Mouse (Mus musculus): ENCODE results near the gene Efcab9. TPM values are rescaled to one million over a fixed set of nuclear protein-coding genes. Genes with fewer than 3 reads are reported as not detected.

Gene Efcab9
- polyA plus RNA-seq, 1 experiment from 2014 or later = not detected

DNA sequence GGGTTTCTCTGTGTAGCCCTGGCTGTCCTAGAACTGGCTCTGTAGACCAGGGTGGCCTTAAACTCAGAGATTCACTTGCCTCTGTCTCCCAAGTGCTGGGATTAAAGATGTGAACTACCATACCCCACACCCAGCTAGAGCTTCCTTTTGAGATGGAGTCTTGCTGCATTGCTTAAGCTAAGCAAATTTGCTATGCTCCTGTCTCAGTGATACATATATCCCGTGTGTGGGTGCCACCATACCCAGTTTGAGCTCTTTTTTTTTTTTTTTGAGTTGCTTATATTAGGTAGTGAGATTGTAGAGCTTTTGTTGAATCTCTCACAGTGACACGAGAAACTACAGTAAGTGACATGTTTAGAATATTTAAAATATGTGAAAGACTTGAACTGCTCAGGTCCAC lies 36.6 kb downstream of the Efcab9 start:
- Histone ChIP-seq H3K27ac (ENCODE audit: low read depth, low read length) (no peak overlapping the region), H3K9me3 (ENCODE audit: control insufficient read depth, low read length) (no peaks in the 10 kb centered on the region), H3K4me2 (ENCODE audit: low read length) (no peak overlapping the region), H3K4me3 (ENCODE audit: low read length) (no peak overlapping the region), H3K9ac (ENCODE audit: low read depth, low read length) (no peak overlapping the region), H3K36me3 (ENCODE audit: control insufficient read depth, insufficient read depth, low read length) (no peaks in the 10 kb centered on the region; the same call in 1 of the 2 replicates), H3K27me3 (replicated peaks; ENCODE audit: control insufficient read depth, insufficient read depth, low read length) (no peaks in the 10 kb centered on the region), H3K4me1 (ENCODE audit: control insufficient read depth, insufficient read depth, low read depth, low read length) (no peaks in the 10 kb centered on the region; the same call in 1 of the 2 replicates)
- WGBS = 82% methylated on average over 2 of the region's 2 CpGs
- ATAC-seq = no peak

DNA sequence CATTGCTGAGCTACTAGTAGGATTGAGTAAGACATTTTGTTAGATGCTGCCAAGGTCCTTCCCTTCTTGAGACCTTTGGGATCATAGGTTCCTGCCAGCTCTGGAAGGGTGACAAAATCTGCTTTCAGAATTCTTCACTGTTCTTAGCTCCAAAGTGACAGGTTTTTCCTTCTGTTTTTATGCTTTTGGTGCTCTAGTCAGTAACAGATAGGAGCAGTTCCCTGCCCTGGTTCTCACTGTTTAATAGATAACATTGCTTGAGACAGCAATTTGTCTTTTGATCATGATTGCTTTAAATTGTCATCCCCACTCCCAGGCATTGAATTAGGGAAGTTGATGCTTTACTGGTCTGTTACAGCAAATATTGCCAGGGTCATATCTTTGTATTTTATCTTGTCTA lies 38.6 kb downstream of the Efcab9 start:
- no peak for ATAC-seq
- H3K27ac ChIP-seq (ENCODE audit: low read depth, low read length) = no peak overlapping the region
- no peak overlapping the region for H3K9ac ChIP-seq (ENCODE audit: low read depth, low read length)
- no peaks in the 10 kb centered on the region for H3K27me3 ChIP-seq (replicated peaks; ENCODE audit: control insufficient read depth, insufficient read depth, low read length)
- H3K4me2 ChIP-seq (ENCODE audit: low read length) = no peak overlapping the region
- H3K4me1 ChIP-seq (ENCODE audit: control insufficient read depth, insufficient read depth, low read depth, low read length) = no peaks in the 10 kb centered on the region
- H3K36me3 ChIP-seq (ENCODE audit: control insufficient read depth, insufficient read depth, low read length) = no peaks in the 10 kb centered on the region
- H3K4me3 ChIP-seq (ENCODE audit: low read length) = no peak overlapping the region
- no peaks in the 10 kb centered on the region for H3K9me3 ChIP-seq (ENCODE audit: control insufficient read depth, low read length)

DNA sequence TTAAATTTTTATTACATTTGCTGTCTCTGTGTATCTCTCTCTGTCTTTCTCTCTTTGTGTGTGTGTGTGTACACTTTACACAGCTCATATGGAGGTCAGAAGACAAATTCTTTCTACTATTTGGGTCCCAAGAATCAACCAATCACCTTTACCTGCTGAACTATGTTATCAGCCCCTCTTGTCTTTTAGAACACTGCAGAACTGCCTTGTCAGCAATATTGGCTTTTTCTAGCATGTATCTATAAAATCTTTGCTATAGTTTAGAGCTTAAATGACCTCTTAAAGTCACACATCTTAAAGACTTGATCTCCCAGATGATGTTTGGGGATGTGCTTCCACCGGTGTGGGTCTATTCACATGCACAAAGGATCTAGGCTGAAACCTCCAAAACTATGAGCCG lies 40.8 kb downstream of the Efcab9 start:
- no peak overlapping the region for H3K9ac ChIP-seq (ENCODE audit: low read depth, low read length)
- H3K9me3 ChIP-seq (ENCODE audit: control insufficient read depth, low read length) = no peaks in the 10 kb centered on the region
- H3K27ac ChIP-seq (ENCODE audit: low read depth, low read length) = no peak overlapping the region
- H3K27me3 ChIP-seq (replicated peaks; ENCODE audit: control insufficient read depth, insufficient read depth, low read length) = no peaks in the 10 kb centered on the region
- WGBS = 96% methylated on average over 2 of the region's 2 CpGs
- no peaks in the 10 kb centered on the region for H3K4me1 ChIP-seq (ENCODE audit: control insufficient read depth, insufficient read depth, low read depth, low read length)
- no peak overlapping the region for H3K4me2 ChIP-seq (ENCODE audit: low read length)
- H3K36me3 ChIP-seq (ENCODE audit: control insufficient read depth, insufficient read depth, low read length) = no peaks in the 10 kb centered on the region
- no peak overlapping the region for H3K4me3 ChIP-seq (ENCODE audit: low read length)
- no peak for ATAC-seq

DNA sequence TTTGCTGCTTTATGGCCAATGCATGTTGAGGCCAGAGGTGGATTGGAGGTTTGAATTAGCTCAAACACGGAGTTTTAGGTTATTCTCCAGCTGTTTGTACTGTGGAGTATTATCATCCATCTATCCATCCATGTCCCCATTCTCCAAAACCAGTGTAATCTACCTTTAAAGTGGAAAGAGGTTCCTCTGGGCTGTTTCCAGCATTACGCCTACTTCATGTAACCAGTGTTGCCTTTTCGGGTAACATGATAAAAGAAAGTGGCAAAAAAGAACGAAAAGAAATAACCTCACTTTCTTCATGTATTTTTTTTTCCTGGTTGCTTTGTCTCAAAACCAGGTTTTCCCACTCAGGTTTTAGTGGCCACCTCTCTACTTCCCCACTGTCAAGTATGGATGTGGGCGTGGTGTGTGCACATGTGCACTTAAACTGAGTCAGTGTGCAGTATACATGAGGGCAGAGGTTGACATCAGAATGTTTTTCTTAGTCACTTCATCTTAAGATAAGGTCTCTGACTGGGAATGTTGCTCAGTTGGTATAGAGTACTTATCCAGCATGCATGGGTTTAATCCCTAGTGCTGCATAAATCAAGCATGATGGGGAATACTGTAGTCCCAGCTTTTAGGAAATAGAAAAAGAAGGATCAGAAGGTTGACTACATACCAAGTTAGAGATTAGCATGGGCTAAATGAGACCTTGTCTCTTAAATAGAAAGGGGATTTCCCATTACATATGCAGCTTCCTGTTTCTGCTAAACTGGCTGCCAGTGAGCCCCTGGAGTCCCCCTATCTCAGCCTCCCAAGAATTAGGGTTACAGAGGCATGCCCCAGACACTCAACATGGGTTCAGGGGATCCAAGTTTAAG lies 42.8 kb downstream of the Efcab9 start:
- Histone ChIP-seq H3K4me3 (ENCODE audit: low read length) (no peak overlapping the region), H3K27ac (ENCODE audit: low read depth, low read length) (no peak overlapping the region), H3K4me2 (ENCODE audit: low read length) (no peak overlapping the region), H3K4me1 (ENCODE audit: control insufficient read depth, insufficient read depth, low read depth, low read length) (no peaks in the 10 kb centered on the region), H3K9ac (ENCODE audit: low read depth, low read length) (no peak overlapping the region), H3K27me3 (replicated peaks; ENCODE audit: control insufficient read depth, insufficient read depth, low read length) (no peaks in the 10 kb centered on the region), H3K36me3 (ENCODE audit: control insufficient read depth, insufficient read depth, low read length) (no peaks in the 10 kb centered on the region), H3K9me3 (ENCODE audit: control insufficient read depth, low read length) (no peaks in the 10 kb centered on the region)
- 93% methylated on average over 5 of the region's 5 CpGs for WGBS
- ATAC-seq = no peak

DNA sequence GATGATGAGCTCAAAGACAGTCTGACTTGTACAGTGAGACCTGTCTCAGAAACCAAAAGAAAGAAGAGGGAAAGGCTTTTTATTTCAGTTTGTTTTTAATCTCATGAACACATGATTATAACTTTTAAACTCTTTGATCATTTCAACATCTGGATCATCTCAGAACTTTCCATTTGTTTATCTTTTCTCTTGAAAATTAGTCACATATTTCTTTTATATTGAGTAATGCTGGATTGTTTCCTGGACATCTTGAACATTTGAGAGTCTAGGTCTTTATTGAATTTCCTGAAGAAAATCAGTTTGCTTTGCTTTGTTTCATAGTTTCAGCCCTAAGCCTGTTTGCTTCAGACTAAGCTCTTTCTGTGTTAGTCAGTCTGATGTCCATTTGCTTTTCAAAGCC lies 43.5 kb downstream of the Efcab9 start:
- H3K27me3 ChIP-seq (replicated peaks; ENCODE audit: control insufficient read depth, insufficient read depth, low read length) = no peaks in the 10 kb centered on the region
- no peak overlapping the region for H3K9ac ChIP-seq (ENCODE audit: low read depth, low read length)
- no peaks in the 10 kb centered on the region for H3K9me3 ChIP-seq (ENCODE audit: control insufficient read depth, low read length)
- no peaks in the 10 kb centered on the region for H3K36me3 ChIP-seq (ENCODE audit: control insufficient read depth, insufficient read depth, low read length)
- no peak overlapping the region for H3K4me3 ChIP-seq (ENCODE audit: low read length)
- H3K4me1 ChIP-seq (ENCODE audit: control insufficient read depth, insufficient read depth, low read depth, low read length) = no peaks in the 10 kb centered on the region
- no peak for ATAC-seq
- no peak overlapping the region for H3K27ac ChIP-seq (ENCODE audit: low read depth, low read length)
- H3K4me2 ChIP-seq (ENCODE audit: low read length) = no peak overlapping the region

DNA sequence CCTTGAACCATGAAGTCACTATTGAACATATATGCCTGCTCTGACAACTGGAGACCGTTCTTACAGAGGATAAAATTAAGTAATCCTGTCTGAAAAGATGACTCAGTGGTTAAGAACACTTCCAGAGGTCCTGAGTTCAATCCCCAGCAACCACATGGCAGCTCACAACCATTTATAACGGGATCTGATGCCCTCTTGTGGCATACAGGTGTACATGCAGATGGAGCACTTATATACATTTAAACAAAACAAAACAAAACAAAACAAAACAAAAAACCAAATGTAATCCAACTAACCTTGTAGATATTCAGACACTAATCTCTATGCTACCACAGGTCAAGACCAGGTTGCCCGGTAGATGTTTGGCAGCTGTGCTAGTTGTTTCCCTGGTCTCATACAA lies 44.4 kb downstream of the Efcab9 start:
- WGBS = 95% methylated on average over 3 of the region's 3 CpGs
- ATAC-seq = no peak
- H3K27ac ChIP-seq (ENCODE audit: low read depth, low read length) = no peak overlapping the region
- H3K4me3 ChIP-seq (ENCODE audit: low read length) = no peak overlapping the region
- no peaks in the 10 kb centered on the region for H3K27me3 ChIP-seq (replicated peaks; ENCODE audit: control insufficient read depth, insufficient read depth, low read length)
- H3K4me1 ChIP-seq (ENCODE audit: control insufficient read depth, insufficient read depth, low read depth, low read length) = no peaks in the 10 kb centered on the region
- no peaks in the 10 kb centered on the region for H3K36me3 ChIP-seq (ENCODE audit: control insufficient read depth, insufficient read depth, low read length)
- no peak overlapping the region for H3K4me2 ChIP-seq (ENCODE audit: low read length)
- no peaks in the 10 kb centered on the region for H3K9me3 ChIP-seq (ENCODE audit: control insufficient read depth, low read length)
- no peak overlapping the region for H3K9ac ChIP-seq (ENCODE audit: low read depth, low read length)

DNA sequence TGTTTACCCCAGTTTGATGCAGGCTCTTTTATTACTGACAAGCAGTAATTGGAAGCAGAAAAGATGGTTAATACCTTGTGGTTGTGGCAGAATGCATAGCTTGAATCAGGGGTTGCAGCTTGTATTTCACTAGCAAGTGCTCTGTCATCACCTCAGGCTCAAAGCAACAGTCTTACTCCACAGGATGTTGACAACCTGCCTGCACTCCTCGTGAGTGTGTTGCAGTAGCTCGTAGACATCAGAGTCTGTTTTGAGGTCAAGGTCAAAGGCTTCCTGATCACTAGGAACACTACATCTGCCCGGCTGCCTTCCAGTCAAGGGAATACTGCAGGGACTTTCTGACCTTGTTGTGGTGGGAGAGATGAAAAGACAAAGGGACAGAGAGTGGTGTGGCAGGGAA lies 45.3 kb downstream of the Efcab9 start:
- Histone ChIP-seq H3K4me2 (ENCODE audit: low read length) (no peak overlapping the region), H3K36me3 (ENCODE audit: control insufficient read depth, insufficient read depth, low read length) (no peaks in the 10 kb centered on the region), H3K4me1 (ENCODE audit: control insufficient read depth, insufficient read depth, low read depth, low read length) (no peaks in the 10 kb centered on the region), H3K4me3 (ENCODE audit: low read length) (no peak overlapping the region), H3K9me3 (ENCODE audit: control insufficient read depth, low read length) (no peaks in the 10 kb centered on the region), H3K27ac (ENCODE audit: low read depth, low read length) (no peak overlapping the region), H3K9ac (ENCODE audit: low read depth, low read length) (no peak overlapping the region), H3K27me3 (replicated peaks; ENCODE audit: control insufficient read depth, insufficient read depth, low read length) (no peaks in the 10 kb centered on the region)
- no peak for ATAC-seq
- WGBS = 65% methylated on average over 3 of the region's 3 CpGs

DNA sequence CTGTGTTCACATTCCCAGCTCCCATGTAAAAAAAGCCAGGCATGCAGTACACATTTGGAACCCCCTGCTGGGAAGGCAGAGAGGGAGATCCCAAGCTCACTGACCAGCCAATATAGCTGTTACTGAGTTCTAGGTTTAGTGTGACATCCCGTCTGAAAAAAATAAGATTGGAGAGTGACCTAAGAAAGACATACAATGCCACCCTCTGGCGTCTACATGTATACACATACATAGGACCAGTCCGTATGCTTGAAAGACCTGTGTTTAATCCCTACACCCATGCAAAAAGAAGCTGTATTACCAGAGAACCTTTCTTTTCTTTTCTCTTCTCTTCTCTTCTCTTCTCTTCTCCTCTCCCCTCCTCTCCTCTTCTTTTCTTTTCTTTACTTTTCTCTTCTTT lies 46.6 kb downstream of the Efcab9 start:
- no peak overlapping the region for H3K4me2 ChIP-seq (ENCODE audit: low read length)
- no peak overlapping the region for H3K27ac ChIP-seq (ENCODE audit: low read depth, low read length)
- no peaks in the 10 kb centered on the region for H3K27me3 ChIP-seq (replicated peaks; ENCODE audit: control insufficient read depth, insufficient read depth, low read length)
- no peaks in the 10 kb centered on the region for H3K9me3 ChIP-seq (ENCODE audit: control insufficient read depth, low read length)
- no peak for ATAC-seq
- H3K36me3 ChIP-seq (ENCODE audit: control insufficient read depth, insufficient read depth, low read length) = no peaks in the 10 kb centered on the region
- H3K9ac ChIP-seq (ENCODE audit: low read depth, low read length) = no peak overlapping the region
- no peak overlapping the region for H3K4me3 ChIP-seq (ENCODE audit: low read length)
- WGBS = 84% methylated on average over 3 of the region's 3 CpGs
- H3K4me1 ChIP-seq (ENCODE audit: control insufficient read depth, insufficient read depth, low read depth, low read length) = no peaks in the 10 kb centered on the region

DNA sequence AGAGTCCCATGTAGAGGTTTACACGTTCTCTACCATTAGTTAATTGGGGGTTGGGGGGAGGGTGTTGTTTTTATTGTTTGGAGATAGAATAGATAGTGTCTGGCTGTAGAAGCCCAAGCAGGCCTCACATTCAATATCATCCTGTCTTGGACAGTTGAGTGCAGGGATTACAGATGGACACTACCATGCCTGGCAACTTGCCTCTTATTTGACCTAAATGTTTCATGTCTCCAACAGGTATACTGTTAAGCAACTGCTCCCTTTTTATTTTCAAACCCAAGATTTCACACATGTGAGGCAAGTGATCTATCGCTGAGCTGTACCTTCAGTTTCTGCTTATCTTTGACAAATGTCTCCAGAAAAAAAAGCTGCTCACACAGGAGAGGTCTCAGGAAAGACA lies 50.4 kb downstream of the Efcab9 start:
- 78% methylated on average over 2 of the region's 2 CpGs for WGBS
- H3K27me3 ChIP-seq (replicated peaks; ENCODE audit: control insufficient read depth, insufficient read depth, low read length) = no peaks in the 10 kb centered on the region
- no peaks in the 10 kb centered on the region for H3K36me3 ChIP-seq (ENCODE audit: control insufficient read depth, insufficient read depth, low read length)
- H3K9ac ChIP-seq (ENCODE audit: low read depth, low read length) = no peak overlapping the region
- no peaks in the 10 kb centered on the region for H3K4me1 ChIP-seq (ENCODE audit: control insufficient read depth, insufficient read depth, low read depth, low read length)
- H3K4me2 ChIP-seq (ENCODE audit: low read length) = no peak overlapping the region
- H3K27ac ChIP-seq (ENCODE audit: low read depth, low read length) = no peak overlapping the region
- H3K4me3 ChIP-seq (ENCODE audit: low read length) = no peak overlapping the region
- no peak for ATAC-seq
- no peaks in the 10 kb centered on the region for H3K9me3 ChIP-seq (ENCODE audit: control insufficient read depth, low read length)
